Mouse (Mus musculus) mesoderm, embryonic 11.5 days (tissue): Measurements from ENCODE around the gene Snapc2.
A peak's percentile ranks its signal among the peaks of the same experiment; 100 is the strongest.
"Not testable (repeated sequence)": the region's sequence is repeated elsewhere in the genome, so short reads cannot be mapped to it uniquely, and the experiment has no call there.

Experiments used
- DNase-seq: peaks from one replicate; pipeline ENCODE4 v3.0.0-alpha.2; 2012; ENCODE audit warnings: low read depth, low spot score

Gene Snapc2

GRCm38 (mm10) chr8:4237814-4238433 is 15.0 kb upstream of the Snapc2 start:
- no peak for DNase-seq

DNA sequence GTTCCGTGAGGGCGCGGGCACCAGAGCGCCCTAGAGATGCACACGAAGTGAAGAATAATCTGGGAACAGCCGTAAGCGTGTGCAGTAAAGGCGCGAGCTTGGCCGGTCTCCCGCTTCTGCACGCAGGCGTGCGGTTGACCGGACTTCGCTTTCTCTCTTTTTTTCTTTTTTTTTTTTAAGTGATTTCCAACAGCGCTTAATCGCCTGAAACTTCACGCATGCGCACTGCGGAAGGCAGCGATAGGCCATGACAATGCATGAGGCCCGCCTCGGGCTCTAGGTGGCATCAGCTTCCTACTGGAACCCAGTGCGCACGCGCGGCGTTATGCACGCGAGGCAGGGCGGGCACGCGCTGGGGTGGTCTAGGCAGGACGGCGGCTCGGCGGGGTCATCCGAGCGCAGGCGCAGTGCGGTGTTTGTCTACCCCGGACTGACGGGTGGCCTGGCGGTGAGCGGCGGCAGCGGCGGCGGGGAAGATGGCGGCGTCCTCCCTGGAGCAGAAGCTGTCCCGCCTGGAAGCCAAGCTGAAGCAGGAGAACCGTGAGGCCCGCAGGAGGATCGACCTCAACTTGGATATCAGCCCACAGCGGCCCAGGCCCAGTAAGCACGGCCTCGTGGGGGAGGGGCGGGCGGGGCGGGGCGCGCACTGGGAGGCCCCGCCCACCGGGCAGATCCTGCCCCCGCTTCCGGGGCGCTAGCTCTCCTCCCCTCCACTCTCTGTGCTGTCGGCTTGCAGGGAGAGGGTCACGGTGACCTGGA is 14.3 kb upstream of the Snapc2 start, which contains the start of the genes Map2k7 and Gm49320:
TSS of gene Map2k7 (plus strand) at position 307 of the 759 bp plus-strand sequence.
TSS of gene Gm49320 (plus strand) at position 432 of the 759 bp plus-strand sequence.
- peak; percentile 100 for DNase-seq

DNA sequence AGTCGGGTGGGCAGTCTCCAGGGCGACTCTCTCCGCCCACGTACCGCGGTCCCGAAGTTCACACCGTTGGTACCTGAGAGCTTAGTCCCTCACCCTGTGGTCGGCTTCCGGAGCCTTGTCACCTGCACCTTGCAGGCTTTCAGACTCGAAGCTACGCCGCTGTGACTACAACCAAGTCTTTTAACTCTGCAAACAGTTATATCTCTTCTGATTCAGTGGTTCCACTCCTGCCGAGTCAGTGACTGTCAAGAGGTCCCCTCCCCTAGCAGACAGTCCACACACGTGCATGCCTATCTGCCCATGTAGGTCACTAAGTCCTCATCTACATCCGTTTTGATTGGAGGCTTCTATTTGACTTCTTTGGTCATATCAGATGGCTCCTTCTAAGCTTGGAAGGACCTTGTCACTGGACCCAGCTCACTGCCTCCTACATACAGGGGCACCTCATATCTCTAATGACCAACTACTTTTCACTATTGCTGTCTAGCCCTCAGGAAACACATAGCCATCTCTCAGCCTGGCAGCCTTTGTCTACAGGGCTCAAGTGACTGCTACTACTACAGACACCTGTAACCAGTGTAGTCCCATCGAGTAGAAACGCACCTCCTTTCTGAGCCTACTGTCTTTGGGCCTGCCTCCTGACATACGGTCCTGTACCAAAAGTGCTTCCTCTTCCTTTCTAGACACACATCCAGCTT is 13.5 kb upstream of the Snapc2 start:
- no peak for DNase-seq

DNA sequence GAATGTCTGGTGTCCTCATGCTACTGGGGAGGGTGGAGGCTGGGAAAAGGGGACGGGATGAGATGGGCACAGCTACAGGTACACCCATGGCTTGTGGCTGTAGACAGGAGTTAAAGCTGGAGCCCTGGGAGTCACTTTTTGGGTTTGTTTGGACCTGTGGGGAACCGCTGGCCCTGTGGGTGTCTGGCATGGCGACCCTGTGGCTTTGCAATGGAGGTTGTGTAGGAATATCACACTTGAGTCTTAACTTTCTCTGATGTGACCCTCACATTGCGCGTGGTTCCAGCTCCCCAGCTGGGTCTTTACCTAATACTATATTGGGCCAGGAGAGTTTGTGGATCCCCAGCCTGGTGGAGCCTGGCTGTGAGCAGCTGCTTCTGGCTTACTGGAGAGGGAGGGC is 7.8 kb upstream of the Snapc2 start:
- DNase-seq: no peak

DNA sequence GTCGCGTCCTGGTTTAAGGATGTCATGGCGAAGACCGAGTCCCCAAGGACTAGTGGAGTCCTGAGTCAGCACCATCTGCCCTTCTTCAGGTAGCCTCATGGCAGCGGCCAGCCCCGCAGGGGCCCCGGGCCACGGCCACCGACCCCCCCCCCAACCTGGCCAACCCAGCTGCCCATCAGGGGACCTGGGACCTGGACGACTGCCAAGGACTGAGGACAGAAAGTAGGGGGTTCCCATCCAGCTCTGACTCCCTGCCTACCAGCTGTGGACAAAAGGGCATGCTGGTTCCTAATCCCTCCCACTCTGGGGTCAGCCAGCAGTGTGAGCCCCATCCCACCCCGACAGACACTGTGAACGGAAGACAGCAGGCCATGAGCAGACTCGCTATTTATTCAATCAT is 7.1 kb upstream of the Snapc2 start:
- DNase-seq: no peak

- DNase-seq: no peak
Measured at GRCm38 (mm10) chr8:4247241-4247640, 5.6 kb upstream of the Snapc2 start.

DNA sequence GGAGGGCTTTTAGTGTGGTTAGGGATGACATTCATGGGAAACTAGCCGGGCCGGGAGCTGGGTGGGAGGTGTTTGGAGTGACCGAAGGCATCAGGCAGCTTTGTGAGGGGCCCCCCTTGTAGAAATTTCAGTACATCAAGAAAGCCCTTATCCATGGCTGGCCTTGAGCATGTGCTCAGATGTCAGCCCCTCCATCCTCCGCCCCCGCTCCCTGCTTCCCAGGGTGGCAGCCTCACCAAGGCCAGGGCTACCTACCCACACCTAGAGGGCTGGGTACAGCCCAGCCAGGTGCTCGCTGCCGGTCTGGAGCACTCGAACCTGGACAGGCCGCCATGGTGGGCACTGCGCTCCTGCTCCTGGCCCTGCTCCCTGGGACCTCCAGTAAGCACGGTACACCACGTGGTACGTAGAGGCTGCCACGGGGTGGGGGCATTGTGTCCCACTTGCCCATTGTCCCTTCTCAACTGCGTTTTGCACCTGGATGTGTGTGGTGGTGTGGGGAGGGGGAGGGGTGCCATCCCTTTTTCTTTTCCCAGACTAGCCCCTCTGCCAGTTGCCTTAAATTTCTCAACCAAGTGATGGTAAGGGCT is 4.8 kb upstream of the Snapc2 start, which contains the start of gene Tgfbr3l:
TSS of gene Tgfbr3l (plus strand) at position 264 of the 590 bp plus-strand sequence.
- no peak for DNase-seq

DNA sequence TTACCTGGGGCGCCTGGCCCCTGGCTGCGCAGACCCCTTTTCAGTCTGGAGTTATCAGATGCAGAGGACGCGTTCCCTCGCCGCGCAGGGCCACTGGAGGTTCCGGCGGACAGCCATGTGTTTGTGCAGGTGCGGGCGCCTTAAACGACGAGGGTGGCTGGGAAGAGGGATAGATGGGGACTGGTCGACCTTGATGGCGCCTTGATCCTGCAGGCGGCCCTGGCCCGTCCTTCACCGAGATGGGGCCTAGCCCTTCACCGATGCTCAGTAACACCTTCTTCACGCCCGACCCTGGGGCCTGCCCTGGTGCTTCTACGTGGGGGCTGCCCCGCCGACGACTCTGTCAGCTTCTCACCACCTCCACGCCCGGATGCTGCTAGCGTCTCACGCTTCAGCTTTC is 3.7 kb upstream of the Snapc2 start:
- DNase-seq: no peak

GRCm38 (mm10) chr8:4250306-4250970 is 2.4 kb upstream of the Snapc2 start:
- peak; percentile 88 for DNase-seq

- DNase-seq: no peak
Measured at GRCm38 (mm10) chr8:4252116-4252760, 642 bp upstream of the Snapc2 start.

DNA sequence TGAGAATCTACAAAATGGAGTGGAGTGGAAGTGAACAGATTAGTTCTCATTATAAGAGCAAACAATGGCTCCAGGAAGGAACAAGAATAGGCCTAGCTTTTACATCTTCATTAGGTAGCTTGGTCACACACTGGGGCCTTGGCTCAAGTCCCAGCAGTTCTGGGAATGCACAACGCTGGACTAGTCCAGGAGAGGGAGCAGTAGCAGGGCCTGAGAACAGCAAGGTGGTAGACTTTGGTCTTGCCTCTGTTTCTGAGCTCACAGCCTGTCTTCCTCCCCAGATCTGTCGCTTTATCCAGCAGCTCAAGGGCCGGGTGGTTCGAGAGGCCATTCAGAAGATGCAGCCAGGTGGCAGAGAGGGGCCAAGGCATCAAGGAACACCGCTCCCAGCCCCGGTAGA is 1.1 kb downstream of the Snapc2 start:
- no peak for DNase-seq

- DNase-seq: not testable (repeated sequence)
Measured at GRCm38 (mm10) chr8:4255471-4255870, 2.6 kb downstream of the Snapc2 start.

DNA sequence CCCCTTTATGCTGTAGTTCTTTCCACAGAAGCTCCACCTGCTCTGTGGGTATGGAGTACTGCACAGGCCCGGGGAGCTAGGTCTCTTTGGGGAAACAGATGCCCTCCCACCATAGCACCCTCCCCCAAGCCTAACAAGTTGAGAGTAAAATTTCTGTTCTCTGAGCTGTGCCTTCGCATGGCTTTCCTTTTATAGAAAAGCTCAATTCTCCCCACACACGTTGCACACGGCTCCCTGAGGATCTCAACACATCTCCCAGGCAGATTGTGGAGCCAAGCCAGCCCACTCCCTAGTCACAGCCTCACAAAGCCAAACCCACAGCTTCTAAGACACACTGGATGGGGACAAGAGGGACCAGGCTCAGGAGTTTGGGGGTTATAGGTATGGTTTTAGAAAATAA is 4.0 kb downstream of the Snapc2 start:
- DNase-seq: no peak

DNA sequence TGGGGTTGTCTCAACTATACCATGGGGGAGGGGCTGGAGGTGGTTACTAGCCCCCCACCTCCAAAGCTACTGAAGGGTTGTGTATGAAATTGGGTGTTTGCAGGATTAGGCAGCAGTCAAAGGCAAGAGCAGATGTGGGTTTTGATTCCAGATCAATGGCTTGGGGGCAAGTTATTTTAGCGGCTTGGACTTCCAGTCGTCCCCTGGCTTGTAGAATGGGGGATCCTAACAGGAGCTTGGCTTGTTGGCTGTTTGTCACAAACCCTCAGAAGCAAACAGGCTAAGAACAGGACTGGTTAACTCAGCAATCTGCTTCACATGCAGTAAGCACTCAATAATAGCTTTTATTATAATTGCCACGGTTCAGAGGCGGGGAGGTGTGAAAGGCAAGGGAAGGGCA is 4.5 kb downstream of the Snapc2 start:
- no peak for DNase-seq

DNA sequence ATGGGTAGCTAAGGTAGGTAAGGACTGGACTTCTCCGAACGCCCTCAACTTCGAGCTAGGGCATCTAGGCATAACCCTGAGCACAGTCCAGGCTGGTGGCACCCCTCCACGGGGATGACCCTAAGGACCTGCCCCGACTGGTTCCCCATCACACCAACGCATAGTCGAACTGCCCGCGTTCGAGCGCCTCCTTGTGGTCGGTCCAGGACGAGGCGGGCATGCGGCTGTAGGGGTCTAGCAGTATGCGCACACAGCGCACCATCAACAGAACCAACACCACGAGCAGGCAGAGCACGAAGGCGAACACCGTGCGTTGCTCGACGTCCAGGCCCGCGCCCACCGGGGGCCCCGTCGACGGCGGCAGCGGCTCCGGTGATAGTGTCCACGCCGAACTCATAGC is 5.4 kb downstream of the Snapc2 start:
- DNase-seq: peak; percentile 89

DNA sequence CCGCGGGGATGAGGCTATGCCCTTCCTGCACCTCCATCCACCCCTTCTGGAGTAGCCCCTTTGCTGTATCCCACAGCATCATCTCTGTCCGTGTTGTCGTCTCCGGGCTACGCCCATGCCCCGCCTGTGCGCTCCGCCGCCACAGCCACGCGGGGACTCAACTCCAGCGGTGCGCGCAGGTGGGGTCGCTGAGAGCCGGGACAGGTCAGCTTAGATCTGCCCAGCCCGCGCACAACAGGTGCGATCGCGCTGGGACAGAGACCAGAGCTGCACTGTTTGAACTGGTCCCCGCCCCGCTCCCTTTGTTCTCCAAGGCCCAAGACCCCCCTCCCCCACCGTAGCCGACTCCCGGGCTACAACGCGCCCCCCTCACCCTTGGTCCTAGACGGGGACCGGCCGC is 5.8 kb downstream of the Snapc2 start:
- DNase-seq: peak; percentile 76

DNA sequence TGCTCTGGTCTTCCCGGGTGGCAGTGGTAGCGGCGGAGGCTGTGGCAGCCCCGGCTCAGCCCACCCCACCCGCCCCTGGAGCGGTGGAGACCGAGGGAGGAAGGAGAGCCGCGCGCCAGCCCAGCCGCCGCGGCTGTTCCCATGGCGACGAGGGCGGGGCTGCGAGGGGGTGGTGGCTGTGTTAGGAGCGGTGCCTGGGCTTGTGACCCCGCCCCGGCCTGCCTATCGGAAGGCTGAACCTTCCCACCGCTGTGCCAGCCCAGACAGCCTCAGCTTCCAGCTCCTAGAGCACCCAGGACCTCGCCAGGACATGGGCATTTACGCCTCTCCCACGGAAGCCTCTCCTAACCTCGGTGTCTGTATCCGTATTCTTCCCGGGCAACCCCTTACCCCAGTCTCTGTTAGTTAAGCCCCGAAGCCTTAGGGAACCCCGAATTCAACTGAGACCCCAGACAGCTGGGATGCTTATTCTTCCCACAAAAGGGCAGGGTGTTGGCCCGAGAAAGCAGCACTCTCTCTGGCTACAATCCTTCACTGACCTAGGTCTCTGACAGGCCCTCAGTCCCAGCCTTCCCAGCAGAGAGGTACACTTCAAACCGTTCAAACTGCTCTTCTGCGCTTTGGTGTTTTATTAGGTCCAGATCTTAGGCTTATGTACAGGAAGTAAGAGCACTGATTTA is 6.4 kb downstream of the Snapc2 start, which contains the start of gene Ctxn1:
TSS of gene Ctxn1 (minus strand) at position 150 of the 680 bp plus-strand sequence.
- DNase-seq: peak; percentile 94

- DNase-seq: no peak
Measured at GRCm38 (mm10) chr8:4259805-4260170, 6.9 kb downstream of the Snapc2 start.

DNA sequence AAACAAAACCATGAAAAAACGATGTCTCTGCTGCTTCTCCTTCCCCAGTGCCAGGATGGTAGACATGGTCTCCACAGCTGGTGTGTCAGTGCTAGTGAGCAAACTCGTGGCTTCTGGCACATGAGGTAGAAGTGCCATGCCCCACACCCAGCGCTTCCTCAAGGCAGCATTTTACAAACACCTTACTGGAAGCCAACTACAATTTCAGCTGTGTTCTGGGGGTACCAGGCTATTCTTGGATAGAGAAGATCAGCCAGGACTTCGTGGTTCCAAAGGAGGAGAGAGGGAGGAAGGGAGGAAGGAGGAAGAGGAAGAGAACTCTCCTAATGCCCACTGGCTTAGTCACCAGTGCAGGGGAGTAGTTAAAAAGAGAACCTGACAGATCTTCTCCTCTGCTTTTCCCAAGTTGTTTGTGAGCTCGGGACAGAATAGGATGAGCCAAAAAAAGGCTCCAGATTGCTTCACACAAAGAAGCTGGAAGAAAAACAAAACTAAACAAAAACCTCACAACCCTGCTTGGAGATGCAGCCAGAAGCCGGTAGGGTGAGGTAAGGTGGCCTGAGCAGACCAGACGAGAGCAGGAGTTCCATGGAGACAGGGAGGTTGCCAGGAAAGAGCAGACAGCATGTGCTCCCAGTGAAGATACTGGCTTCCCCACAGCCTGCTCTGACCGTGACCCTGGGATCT is 10.4 kb downstream of the Snapc2 start:
- no peak for DNase-seq
